Mouse (Mus musculus): ENCODE measurements around the gene Gm6871. TPM values are rescaled to one million over a fixed set of nuclear protein-coding genes. Genes with fewer than 3 reads are reported as not detected.

Gm6871 gene
- polyA plus RNA-seq (2012; rRNA removed; ENCODE audit: low replicate concordance), result not detected in 2 replicates

DNA sequence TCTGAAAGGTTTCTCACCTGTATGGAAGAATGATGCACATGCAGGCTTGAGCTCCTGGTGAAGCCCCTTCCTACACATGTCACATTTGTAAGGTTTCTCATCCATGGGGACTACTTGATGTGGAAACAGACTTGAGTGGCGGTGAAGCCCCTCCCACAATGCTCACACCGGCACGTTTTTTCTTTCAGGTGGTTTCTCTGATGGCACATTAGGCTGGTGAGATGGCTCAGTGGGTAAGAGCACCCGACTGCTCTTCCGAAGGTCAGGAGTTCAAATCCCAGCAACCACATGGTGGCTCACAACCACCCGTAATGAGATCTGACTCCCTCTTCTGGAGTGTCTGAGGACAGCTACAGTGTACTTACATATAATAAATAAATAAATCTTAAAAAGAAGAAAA is at the start of gene Gm6871:
Gene Gm6871 (minus strand): TSS at position 101 of the 400 bp plus-strand sequence.

GRCm38 (mm10) chr7:41599034-41599813 is 25.8 kb upstream of the Gm6871 start, which contains the start of gene 2610021A01Rik:
2610021A01Rik (plus strand) TSS chr7:41599230.

GRCm38 (mm10) chr7:41499389-41500049 is 73.9 kb downstream of the Gm6871 start, which contains the start of the genes Gm20449 and AW146154:
Gm20449 (minus strand) TSS chr7:41499417.
AW146154 (minus strand) TSS chr7:41499890.

Other genes with a start within 250 kb of the Gm6871 start
- gene AI987944, start 180.3 kb downstream of the Gm6871 start, polyA plus RNA-seq (2012; rRNA removed; ENCODE audit: low replicate concordance), result 3.4 and 4.8 TPM in 2 replicates
- 0.22 and 0.29 TPM in 2 replicates for gene Vmn2r57, start 125.0 kb downstream of the Gm6871 start, polyA plus RNA-seq (2012; rRNA removed; ENCODE audit: low replicate concordance)
- 0.17 and 0.18 TPM in 2 replicates for gene Gm20449, start 74.2 kb downstream of the Gm6871 start, polyA plus RNA-seq (2012; rRNA removed; ENCODE audit: low replicate concordance)
- gene AW146154, start 73.8 kb downstream of the Gm6871 start, polyA plus RNA-seq (2012; rRNA removed; ENCODE audit: low replicate concordance), result 4.9 and 7.7 TPM in 2 replicates
- 2.9 and 5.3 TPM in 2 replicates for gene 2610021A01Rik, start 25.6 kb upstream of the Gm6871 start, polyA plus RNA-seq (2012; rRNA removed; ENCODE audit: low replicate concordance)
- gene Zfp788, start 59.5 kb upstream of the Gm6871 start, polyA plus RNA-seq (2012; rRNA removed; ENCODE audit: low replicate concordance), result 1.7 and 2.0 TPM in 2 replicates